Mouse (Mus musculus) R1 (cell line): ENCODE results near the gene Adora1.
A peak's percentile ranks its signal among the peaks of the same experiment; 100 is the strongest.

ENCODE experiments used
- DNase-seq: peaks from one replicate; pipeline ENCODE4 v3.0.0-alpha.2; 2018; ENCODE audit warnings: low read depth, low spot score

Gene Adora1

DNA sequence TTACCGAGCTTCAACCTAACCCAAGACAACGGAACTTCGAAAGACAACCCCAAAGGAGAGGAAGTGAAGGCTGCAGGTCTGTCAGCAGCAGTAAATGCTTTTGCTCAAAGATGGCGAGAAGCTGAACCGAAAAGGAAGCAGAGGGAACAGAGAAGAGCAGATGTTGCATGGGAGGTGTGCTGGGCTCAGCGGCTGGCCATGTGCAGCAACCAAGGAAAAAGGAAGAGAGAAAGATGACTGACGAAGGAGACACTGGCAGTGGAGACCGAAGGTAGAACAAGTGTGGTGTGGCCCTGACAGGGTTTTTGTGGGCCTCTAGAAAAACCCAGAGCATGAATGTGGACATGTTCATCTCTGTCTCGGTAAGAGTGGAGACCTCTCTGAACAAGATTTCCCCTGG lies 5.5 kb upstream of the Adora1 start:
- DNase-seq = no peak

DNA sequence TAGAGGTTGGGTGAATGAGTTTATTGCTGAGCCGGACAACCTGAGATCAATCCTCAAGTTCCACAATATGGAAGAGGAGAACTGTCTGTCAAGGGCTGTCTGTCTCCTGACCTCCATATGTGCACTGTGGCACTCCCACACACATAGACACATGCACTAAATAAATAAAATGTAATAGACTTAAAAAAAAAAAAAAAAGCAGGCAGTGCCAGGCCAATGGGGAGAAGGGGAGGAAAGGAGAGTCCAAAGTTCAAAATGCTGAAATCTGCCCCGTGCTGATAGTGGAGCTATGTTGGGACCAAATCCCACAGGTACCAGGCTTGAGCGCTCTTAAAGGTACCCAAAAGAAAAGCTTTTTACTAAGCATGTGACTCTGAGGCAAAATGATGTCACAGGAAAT lies 2.2 kb upstream of the Adora1 start:
- DNase-seq = no peak

DNA sequence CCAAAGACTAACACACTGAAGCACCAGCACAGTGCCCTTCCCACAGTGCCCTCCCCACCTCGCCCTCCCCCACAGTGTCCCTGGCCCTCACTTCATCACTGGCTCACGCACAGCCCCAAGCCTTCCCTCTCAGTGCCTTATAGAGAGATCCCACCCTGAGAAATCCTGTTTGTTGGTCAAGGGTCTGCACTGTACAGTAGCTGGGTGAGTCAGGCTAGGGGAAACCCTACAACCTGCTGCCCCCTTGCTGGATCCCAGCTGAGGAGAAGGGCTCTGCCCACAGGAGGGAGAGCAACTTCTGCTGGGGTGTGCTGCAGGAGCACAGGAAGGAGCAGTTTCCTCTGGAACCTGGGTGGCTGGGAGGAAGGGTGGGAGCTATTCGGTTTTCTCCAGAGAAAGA lies 911 bp upstream of the Adora1 start:
- no peak for DNase-seq

DNA sequence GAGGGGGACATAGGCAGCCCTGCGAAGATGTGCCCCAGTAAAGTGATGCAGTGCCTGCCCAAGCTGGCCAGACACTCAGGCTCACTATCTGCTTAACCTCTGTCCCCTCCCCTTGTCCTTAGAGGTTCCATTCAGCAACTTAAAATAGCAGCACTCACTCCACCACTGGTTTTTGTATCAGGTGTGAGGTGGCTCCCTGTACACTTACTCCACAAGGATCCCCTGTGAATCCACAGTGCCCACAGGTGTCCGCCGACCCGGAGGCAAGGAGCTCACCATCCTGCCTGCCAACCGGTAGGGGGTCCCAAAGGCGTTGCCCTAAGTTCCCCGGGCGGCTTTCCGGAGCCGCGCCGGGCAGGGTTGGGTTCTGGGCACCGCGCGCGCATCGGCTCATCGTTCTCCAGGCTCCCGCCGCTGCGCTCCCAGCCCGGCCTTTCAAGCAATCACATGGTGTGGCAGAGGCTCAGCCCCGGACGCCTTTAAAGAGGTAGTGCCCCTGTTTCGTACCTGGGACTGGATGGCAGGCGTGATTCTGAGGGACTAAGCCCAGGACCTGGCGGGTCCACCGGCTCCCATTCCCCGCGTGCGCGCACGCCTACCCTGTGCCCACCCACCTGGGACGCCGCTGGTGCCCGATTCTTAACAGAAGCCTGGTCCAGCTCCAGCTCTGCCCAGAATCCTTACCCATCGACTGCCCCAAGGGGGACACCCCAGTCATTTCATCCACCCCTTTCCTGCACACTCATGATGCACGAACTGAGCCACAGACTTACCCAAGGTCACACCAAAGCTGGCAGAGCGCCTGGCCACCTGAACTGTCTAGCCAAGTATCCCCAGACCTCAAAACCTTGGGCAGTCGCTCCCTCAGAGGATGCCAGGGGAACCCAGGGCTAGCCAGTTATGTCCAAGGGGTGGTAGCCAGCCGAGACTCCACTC lies 508 bp downstream of the Adora1 start:
- DNase-seq = peak; percentile 21

DNA sequence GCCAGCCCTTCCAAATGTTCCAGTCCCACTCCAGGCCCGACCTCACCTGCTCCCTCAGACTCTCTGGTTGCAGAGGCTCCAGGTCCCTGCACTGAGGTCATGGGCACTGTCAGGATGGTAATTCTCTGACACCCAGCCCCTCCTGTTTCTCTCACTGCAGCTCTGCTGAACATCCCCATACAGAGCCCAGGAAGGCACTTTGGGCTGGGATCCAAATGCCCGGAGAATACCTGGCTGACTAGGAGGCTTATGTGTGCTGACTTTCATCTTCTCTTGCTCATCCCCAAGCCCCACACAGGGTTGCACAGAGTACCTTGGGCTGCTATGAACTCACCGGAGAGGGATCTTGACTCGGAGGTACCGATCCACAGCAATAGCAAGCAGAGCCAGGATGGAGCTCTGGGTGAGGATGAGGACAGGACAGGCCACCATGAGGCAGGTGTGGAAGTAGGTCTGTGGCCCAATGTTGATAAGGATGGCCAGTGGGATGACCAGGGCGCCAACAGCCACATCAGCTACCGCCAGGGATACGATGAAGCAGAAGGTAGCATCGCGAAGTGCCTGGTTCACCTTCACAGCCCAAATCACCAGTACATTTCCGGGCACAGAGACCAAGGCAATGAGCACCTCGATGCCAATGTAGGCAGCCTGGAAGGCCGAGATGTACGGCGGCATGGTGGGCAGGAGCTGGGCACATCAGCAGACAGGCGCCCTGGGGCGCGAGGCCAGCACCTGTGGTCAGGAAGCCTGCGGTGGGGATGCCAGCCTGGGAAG lies 1.4 kb downstream of the Adora1 start:
- DNase-seq = no peak

DNA sequence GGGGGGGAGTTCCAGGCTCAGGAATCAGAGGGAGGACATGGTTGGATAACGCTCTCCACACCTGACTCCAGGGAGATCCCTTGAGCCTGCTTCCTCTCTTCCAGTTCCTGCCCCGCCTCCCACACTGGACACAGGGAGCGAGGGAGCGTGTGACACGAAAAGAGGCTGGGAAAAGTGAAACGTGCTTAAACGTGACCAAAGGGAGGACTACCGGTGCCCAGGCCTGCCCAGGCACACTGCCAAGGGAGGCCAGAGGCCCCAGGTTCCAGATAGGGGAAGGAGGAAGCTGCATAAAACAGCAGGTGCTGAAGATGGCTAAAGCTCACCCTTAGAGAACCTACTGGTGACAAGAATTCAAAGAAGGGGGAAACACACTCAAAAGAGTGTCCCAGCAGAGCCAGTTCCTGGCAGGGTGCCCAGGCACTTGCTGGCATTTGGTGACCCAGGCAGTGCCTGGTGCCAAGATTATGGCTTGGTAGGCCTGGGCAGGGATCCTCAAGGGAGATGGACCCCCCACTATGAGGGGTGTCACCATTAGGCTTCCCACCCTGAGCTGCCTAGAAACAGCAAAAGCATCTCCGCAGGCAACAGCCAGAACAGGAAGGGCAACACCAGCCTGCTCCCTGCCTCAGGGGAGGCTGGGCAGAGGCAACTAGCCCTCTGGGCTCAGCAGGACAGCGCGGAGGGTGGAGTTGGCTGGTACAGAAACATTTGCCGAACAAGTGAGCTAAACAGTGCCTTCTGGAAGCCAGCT lies 2.3 kb downstream of the Adora1 start:
- DNase-seq = no peak

DNA sequence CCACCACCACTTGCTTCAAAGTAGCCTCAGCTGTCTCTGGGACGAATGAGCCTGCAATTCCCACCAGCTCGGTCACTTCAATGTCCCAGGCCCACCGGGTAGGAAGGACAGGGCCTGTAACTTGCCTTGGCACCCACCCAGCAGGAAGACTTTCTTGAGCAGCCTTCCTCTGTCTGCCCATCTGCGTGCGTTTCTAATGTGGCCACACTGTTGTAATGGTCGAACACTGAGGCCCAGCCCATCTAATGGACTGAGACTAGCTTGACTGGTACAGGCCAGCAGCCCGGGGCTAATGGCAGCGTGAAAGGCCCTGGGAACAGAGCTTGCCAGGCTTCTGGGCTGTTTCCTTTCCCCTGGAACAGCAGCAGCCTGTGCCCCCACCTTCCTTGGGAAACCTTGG lies 2.9 kb downstream of the Adora1 start:
- DNase-seq = no peak

DNA sequence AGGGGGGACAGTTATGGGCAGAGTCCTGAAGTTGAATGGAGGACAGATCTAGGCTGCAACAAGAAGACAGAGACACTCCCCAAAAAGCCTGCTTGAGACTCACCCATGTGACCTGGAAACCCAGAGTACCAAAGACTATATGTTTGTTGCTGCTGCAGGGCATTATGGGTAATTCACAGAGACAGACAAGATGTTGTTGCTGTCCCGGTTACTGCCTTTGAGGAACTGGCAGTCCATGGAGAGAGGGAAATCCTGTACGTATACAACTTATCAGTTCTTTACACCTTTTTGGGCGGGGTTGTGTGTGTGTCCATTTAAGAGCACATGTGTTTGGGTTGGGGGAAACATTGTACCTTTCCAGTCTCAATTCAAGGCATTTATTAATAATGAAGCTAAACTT lies 3.5 kb downstream of the Adora1 start:
- no peak for DNase-seq

DNA sequence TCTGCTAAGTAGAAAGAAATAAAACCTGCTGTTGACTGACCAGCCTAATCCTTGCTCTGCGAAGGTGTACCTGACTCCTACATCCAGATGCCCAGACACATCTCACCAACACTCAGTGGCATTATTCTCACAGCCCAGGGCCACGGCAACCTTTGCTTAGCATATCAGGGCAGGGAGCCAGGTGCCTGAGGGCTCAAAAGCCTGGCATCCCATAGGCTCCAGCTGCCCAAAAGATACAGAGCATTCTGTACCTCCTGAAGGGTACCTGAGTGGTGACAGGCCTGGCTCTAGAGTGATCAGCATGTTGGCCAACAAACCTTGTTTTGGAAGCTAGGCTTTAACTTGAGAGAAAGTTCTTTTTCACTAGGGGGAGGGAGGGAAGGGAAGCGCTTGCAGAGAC lies 4.0 kb downstream of the Adora1 start:
- DNase-seq = no peak

DNA sequence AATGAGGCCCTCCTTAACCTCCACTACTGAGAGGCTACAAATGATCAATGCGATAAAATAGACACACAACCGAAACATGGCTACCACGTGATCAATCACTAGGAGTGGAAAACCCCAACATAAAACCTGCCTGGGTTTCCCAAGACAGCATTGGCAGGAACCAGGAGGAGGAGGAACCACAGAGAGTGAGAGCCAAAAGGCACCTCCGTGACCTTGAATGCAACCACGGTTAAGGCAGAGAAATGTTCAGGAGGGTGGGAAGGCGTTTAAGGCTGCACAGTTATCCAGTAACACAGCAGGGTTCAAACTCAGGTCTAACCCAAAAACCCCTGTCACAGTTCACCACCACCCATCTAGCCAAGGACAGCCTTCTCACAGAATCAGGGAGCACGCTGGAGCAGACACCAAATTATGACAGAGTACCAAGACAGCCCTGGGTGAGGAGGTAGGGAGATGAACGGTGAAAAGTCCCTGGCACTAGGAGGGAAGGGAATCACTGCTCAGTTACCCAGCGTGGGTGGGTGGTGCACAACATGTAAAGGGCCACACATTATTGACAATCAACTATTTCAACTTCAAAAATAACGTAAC lies 4.5 kb downstream of the Adora1 start:
- DNase-seq = no peak

DNA sequence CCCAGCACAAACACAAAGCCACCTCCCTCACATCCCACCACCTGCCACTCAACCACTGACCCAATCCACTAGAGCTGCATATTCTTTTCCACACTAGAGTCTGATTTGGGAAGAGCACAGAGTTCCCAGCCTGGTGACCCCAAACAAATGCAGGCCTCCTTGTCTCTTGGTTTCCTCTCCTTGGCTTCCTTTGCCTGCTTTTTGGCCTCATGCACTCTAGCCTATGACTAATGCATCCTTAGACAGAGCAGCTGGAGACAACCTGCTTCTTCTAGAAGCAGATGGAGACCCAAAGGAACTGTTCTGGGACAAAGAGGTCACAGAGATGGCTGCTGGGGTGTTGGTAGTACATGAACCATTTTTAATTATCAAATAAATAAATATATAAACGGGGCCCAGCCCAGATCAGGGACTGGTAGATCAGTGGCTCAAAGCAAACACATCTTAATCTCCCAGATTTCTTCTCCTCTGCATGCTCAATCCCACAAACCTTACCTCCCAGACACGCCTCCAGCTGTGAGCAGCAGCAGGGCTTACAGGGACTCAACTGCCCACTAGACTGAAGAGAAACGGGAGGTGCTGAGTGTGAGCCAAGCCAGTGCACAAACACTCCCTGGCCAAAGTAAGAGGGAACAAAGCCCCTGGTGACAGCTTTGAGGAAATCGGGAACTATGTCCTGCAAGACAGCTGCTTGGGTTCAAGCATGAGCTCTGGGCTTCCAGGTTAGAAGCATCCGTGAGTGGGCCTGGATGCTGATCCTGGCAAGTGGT lies 5.2 kb downstream of the Adora1 start:
- no peak for DNase-seq

DNA sequence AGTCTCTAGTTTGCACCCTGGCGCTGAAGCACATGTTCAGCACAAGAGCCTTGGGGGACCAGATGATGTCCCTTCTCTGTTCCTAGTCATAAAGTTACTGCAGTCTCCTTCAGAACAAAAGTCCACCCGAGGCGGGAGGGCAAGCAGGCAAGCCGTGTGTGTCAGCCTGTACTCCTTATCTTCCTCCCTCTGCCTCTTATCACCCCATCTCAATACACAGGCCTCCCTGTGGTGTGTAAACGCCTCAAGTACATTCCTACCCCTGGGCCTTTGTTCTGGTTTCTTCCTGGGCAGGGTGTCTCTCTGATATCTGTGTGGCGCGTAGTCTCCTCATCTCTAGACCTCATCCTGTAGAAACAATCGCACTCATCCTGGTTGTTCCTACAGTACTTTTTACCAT lies 8.5 kb downstream of the Adora1 start:
- peak; percentile 32 for DNase-seq

DNA sequence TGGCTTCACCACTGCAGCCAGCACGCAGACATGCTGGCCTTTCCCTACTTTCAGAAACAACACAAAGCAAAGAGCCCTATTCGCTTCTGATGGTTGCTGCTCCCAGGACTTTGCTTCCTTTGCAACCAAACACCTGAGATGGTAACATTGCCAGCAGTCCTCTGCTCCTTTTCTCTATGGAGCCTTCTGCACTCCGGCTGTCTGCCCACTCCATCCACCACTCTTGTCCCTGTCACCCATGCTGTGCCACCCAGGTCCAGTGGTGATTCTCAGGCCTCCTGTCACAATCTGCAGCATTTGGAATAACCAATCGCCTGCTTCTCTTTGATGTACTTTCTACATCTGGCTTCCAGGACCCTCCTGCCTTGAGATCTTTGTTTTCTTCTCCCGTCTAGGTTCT lies 9.9 kb downstream of the Adora1 start:
- DNase-seq = no peak

DNA sequence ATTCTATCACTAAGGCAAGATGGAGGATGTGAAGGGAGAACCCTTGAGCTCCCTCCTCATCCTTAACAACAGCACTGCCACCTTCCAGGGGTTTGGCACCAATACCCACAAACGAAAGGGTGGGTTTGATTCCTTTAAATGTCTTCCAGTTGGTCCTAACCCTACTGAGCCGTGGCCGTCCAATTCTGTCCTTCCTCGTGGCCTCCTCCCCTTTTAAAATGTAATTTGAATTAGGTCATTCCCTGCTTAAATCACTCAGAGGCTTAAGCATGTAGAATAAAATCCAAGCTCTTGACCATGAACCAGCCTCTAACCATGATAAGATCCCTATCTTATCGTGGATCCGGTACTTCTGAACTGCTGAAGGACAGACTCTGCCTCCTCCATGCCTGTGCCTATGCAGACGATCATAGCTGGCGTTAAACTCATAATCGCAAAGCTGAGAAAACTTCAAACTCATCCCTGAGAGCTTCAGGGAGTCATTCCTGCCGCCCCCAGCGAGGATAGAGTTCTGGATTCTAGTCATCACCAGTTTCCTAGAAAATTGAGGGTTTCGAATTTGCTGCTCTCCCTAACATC lies 10.5 kb downstream of the Adora1 start:
- DNase-seq = no peak

DNA sequence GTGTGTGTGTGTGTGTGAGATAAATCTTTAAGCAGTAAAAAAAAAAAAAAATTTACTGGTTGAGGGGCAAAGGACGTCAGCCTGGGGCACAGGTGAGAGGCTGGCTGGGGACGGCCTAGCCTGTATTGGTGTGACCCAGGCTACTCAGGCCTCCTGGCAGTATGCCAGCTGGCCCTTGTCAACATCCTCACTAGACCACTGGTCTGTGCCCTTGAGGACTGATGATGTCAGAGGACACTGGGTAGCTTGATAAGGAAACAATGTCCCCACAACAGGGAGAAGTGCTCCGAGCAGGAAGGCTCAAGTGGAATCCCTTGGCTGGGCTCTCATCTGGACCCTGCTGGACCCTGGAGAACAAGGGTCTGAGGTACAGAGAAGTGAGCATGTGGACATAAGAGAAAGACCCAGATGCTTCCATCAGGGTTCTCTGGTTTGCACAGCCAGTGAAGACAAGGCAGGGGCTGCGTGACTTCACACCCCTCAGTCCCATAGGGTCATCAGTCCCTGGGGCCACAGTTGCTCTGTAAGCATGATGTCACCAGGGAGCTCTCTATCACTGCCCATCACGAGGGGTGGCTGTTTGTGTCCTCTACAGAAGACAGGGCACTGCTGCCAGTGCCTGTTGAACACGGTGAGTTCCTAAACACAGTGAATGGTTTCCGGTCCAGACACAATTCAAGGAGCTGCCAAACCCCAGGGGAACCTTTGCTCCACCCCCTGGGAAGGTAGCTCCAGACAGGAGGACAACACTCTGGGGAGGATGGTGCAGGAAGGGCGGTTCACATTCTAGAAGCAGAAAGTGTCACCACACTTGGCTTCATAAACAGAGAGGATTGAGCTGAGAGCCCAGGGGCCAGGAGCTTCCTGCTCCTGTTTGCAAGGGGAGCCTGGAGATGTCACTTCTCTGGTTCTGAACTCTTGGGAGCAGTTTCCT lies 12.8 kb downstream of the Adora1 start:
- no peak for DNase-seq

DNA sequence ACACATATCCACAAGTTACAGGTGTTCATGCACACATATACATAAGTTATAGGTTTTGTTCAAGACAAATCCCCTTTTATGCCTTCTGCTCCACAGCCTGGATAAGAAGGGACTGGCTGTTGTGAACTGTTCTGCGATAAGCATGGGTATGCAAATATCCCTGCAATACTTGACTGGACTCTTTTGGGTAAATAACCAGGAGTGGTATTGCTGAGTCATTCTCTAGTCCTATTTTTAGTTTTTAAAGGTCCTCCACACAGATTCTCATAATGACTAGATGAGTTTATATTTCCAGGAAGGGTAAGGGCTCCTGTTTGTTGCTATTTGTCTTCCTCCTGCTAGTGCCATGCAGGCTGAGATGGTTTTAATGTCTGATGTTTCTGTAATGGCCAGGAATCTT lies 14.1 kb downstream of the Adora1 start:
- DNase-seq = no peak

DNA sequence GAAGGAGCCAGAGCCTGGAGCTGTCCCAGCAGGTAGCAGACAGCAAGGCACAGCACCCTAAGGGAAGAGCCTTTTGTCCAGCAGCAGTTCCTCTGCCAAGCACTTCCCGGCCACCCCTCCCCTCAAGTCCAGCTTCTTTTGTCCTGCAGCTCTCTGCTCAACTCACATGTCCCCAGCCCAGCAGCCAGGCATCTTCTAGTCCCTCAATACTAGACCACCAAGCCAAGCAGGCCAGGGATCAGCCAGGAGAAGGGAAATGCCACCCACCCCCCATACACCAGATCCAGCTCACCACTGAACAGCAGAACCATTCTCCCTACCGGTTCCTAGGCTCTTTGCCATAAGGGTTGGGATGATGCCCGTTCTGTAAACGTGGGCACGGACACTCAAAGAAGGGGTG lies 15.6 kb downstream of the Adora1 start:
- no peak for DNase-seq

DNA sequence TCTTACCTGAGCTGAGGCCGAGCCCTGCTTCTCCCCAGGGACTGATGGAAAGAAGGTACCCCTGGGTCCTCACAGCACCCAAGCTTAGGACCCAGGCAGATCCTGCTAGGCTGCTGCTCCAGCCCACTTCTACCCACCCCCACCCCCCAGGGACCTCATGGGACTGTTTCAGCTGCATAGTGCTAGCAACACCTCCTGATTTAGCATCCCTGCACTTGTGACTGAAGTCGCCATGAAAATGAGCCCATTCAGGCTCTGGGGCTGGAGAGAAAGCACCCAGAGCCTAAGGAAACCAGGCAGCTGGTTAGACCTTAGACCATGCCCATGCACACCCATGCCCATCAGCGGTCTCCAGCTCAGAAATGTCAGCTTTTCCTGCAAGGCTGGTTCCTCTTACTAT lies 17.3 kb downstream of the Adora1 start:
- DNase-seq = no peak

DNA sequence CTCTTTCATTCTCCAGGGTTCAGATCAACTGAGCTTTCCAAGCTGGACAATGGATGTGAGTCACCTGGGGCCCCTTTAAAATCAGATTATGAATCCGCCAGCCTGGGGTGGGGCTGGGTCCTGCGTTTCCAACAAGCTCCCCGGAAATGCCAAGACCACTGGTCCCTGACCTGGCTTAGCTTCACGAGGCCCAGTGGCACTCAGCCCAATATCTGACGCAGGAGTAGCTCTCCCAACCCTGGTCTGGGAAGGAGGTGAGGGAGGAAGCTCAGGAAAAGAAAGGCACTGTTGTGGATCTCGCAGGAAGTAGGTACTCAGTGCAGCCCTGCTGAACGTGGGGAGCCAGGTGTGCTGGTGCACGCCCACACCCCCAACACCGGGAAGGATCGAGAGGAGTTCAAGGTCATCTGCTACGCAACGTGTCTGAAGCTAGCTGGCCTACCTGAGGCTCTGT lies 18.2 kb downstream of the Adora1 start:
- DNase-seq = peak; percentile 51

DNA sequence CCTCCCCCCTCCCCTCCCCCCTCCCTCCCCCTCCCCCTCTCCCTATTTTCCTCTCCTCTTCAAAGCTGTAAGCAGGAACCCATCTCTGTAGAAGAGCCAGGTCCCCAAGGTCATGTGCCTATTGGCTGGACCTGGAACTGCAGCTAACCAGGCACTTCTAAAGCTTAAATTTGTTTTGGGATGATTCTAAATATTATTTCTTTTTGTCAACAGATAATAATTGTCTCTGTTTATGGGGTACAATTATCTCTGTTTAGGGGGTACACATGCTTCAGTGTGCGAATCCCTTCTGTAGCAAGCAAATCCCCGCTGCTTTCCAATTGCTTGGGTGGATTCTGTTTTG lies 18.6 kb downstream of the Adora1 start:
- DNase-seq = peak; percentile 45
